Mouse (Mus musculus): Measurements from ENCODE around the gene Unc5c. TPM values are rescaled to one million over a fixed set of nuclear protein-coding genes. Genes with fewer than 3 reads are reported as not detected.

The Unc5c gene
- polyA plus RNA-seq, 2 experiments, result 0.18 to 0.25 TPM

DNA sequence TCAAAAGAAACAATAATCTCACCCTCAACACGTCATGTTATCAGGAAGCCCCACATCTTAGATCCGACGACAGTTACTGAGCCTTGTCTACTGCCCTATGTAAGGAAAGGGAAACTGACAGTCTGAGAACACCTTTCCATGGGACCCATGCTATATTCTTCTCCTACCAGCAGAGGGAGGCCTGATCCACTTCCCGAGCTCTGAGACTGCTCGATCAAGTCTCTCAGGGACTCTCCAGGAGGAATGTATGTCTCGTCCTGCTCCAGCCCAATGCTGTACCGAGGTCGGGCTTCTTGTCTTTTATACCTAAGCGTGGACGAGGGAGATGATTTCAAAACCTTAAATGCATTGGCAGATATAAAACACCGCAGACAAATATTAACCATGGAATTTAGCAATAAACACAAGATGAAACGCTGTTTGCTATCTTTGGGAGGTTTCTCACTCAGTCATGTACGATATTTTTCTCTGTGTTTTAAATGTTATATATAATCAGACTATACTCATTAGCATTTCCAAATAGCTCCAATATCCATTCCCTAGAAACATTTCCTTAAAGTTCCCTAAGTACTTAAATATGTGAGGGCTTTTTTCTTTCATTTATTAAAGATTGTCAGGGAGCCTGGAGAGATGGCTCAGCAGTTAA is 397.9 kb downstream of the Unc5c start:
- Histone ChIP-seq H3K9me3 (ENCODE audit: control insufficient read depth, low read length) (no peaks in the 10 kb centered on the region), H3K4me2 (ENCODE audit: low read depth) (no peak overlapping the region), H3K36me3 (replicated peaks; ENCODE audit: control insufficient read depth, insufficient read depth, low read depth) (no peaks in the 10 kb centered on the region), H3K4me1 (replicated peaks; ENCODE audit: control insufficient read depth in 2 of 2, insufficient read depth in 2 of 2, low read length in 1 of 2) (no peaks in the 10 kb centered on the region), H3K27ac (no peak overlapping the region), H3K9ac (replicated peaks) (no peak overlapping the region), H3K4me3 (ENCODE audit: insufficient read depth in 1 of 2, low read depth in 2 of 2, low read length in 2 of 2) (no peak overlapping the region), H3K27me3 (ENCODE audit: control insufficient read depth, insufficient read depth, low read length) (no peaks in the 10 kb centered on the region)
- ATAC-seq (ENCODE audit: insufficient read depth) (no peak), DNase-seq (ENCODE audit: low read depth in 3 of 3, low spot score in 3 of 3) (no peak)
- whole genome bisulfite sequencing (ENCODE audit: insufficient replicate concordance), result 14% methylated on average over 13 of the region's 13 CpGs
- TF ChIP-seq EP300 (IDR thresholded peaks at IDR 0.05; ENCODE audit: low read depth), result no peak
- TF ChIP-seq CTCF (IDR thresholded peaks at IDR 0.05; ENCODE audit: low read depth), result peak; percentile 66

DNA sequence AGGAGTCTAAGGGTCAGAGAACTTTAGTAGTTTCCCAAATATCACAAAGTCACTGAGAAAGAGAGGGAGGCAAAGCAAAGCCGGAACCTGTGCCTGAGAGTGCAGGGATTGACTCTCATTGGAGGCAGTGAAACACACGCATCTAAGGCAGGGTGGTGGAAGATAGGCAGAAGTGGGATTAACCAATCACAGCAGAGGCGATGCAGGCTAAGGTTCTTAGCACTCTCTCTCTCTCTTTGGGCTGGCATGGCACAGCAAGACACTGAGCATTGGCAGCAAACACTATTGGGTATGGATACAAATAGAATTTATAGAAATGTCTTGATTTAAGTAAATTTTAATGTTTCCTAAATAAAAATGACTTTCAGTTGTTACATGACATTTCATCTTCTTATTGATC is 406.8 kb downstream of the Unc5c start:
- DNase-seq (ENCODE audit: low read depth in 3 of 3, low spot score in 3 of 3), result no peak
- Histone ChIP-seq H3K27ac (no peak overlapping the region), H3K4me3 (ENCODE audit: insufficient read depth in 1 of 2, low read depth in 2 of 2, low read length in 2 of 2) (no peak overlapping the region), H3K9ac (replicated peaks) (no peak overlapping the region), H3K27me3 (ENCODE audit: control insufficient read depth, insufficient read depth, low read length) (no peaks in the 10 kb centered on the region), H3K4me2 (ENCODE audit: low read depth) (no peak overlapping the region), H3K36me3 (replicated peaks; ENCODE audit: control insufficient read depth, insufficient read depth, low read depth) (no peaks in the 10 kb centered on the region), H3K9me3 (ENCODE audit: control insufficient read depth, low read length) (no peaks in the 10 kb centered on the region), H3K4me1 (replicated peaks; ENCODE audit: control insufficient read depth in 2 of 2, insufficient read depth in 2 of 2, low read length in 1 of 2) (no peaks in the 10 kb centered on the region)
- 49% methylated on average over 3 of the region's 3 CpGs for WGBS (ENCODE audit: insufficient replicate concordance)
- no peak for ATAC-seq (ENCODE audit: insufficient read depth)
- TF ChIP-seq CTCF (IDR thresholded peaks at IDR 0.05; ENCODE audit: low read depth), result no peak
- no peak for TF ChIP-seq EP300 (IDR thresholded peaks at IDR 0.05; ENCODE audit: low read depth)

DNA sequence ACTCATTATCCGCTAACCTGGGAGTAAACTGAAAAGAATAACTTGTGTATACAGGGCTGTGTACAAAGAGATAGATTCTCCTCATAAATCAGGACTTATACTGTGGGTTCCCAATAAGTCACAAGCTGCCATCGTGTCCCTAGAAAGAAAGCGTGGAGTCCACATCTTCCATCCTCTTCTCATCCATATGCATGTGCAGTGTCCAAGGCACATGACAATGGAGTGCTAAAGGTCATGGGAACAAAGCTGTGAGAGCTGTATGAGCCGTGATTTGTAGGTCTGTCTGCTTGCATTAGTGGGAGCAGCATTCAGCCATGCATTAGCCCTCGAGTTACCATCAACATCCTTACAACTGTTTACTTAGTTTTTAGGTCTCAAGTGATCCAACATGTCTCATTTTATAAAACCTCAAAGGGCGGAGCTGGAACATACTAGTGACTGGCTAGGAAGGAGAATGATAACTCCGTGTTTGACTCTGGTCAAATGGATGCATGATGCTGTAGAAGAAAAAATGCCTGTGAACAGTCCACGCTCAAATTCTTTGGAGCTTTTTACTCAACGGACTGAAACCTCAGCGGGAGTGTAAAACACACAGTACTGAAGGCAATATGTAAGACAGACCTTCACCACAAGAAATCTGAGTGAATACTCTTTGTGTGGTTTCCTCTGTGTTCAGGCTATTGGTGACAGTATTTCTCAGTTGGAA is 407.5 kb downstream of the Unc5c start:
- TF ChIP-seq EP300 (IDR thresholded peaks at IDR 0.05; ENCODE audit: low read depth) (no peak), CTCF (IDR thresholded peaks at IDR 0.05; ENCODE audit: low read depth) (no peak)
- Histone ChIP-seq H3K4me2 (ENCODE audit: low read depth) (no peak overlapping the region), H3K9ac (replicated peaks) (no peak overlapping the region), H3K4me3 (ENCODE audit: insufficient read depth in 1 of 2, low read depth in 2 of 2, low read length in 2 of 2) (no peak overlapping the region), H3K9me3 (ENCODE audit: control insufficient read depth, low read length) (no peaks in the 10 kb centered on the region), H3K27ac (no peak overlapping the region), H3K36me3 (replicated peaks; ENCODE audit: control insufficient read depth, insufficient read depth, low read depth) (no peaks in the 10 kb centered on the region), H3K27me3 (ENCODE audit: control insufficient read depth, insufficient read depth, low read length) (no peaks in the 10 kb centered on the region), H3K4me1 (replicated peaks; ENCODE audit: control insufficient read depth in 2 of 2, insufficient read depth in 2 of 2, low read length in 1 of 2) (no peaks in the 10 kb centered on the region)
- DNase-seq (ENCODE audit: low read depth in 3 of 3, low spot score in 3 of 3), result no peak
- 63% methylated on average over 10 of the region's 10 CpGs for WGBS (ENCODE audit: insufficient replicate concordance)
- no peak for ATAC-seq (ENCODE audit: insufficient read depth)

DNA sequence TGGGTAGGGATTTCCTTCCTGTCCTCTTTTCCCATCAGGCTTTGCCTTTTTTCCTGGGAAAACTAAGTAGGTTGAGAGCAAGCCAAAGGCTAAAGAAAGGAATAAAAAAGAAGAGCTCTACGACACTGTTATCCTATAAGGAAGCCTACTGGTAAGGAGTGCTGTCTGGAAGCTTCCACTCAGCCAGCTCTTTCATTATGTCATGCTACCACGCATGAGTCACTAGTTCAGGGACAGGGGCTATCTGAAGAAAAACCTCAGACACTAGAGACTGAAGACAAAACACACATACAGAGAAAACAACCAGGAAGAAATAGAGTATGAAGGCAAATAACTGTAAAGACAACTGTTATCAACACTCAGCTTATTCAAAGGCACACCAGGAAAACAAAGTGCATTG is 417.5 kb downstream of the Unc5c start:
- ATAC-seq (ENCODE audit: insufficient read depth) (no peak), DNase-seq (ENCODE audit: low read depth in 3 of 3, low spot score in 3 of 3) (no peak)
- no peak for TF ChIP-seq EP300 (IDR thresholded peaks at IDR 0.05; ENCODE audit: low read depth)
- TF ChIP-seq CTCF (IDR thresholded peaks at IDR 0.05; ENCODE audit: low read depth), result no peak
- Histone ChIP-seq H3K27ac (no peak overlapping the region), H3K9ac (replicated peaks) (no peak overlapping the region), H3K4me2 (ENCODE audit: low read depth) (no peak overlapping the region), H3K4me3 (ENCODE audit: insufficient read depth in 1 of 2, low read depth in 2 of 2, low read length in 2 of 2) (no peak overlapping the region), H3K4me1 (replicated peaks; ENCODE audit: control insufficient read depth in 2 of 2, insufficient read depth in 2 of 2, low read length in 1 of 2) (no peaks in the 10 kb centered on the region), H3K9me3 (ENCODE audit: control insufficient read depth, low read length) (no peaks in the 10 kb centered on the region), H3K36me3 (replicated peaks; ENCODE audit: control insufficient read depth, insufficient read depth, low read depth) (no peaks in the 10 kb centered on the region), H3K27me3 (ENCODE audit: control insufficient read depth, insufficient read depth, low read length) (no peaks in the 10 kb centered on the region)
- WGBS (ENCODE audit: insufficient replicate concordance), result 46% methylated on average over 2 of the region's 2 CpGs

- H3K27me3 ChIP-seq (ENCODE audit: control insufficient read depth, insufficient read depth, low read length), result no peaks in the 10 kb centered on the region
- no peak for ATAC-seq (ENCODE audit: insufficient read depth)
- 81% methylated on average over 5 of the region's 5 CpGs for WGBS (ENCODE audit: insufficient replicate concordance)
Measured at GRCm38 (mm10) chr3:141884190-141884589, 419.2 kb downstream of the Unc5c start.

More at GRCm38 (mm10) chr3:141884190-141884589, 419.2 kb downstream of the Unc5c start:
- TF ChIP-seq EP300 (IDR thresholded peaks at IDR 0.05; ENCODE audit: low read depth) (no peak), CTCF (IDR thresholded peaks at IDR 0.05; ENCODE audit: low read depth) (no peak)
- Histone ChIP-seq H3K9me3 (ENCODE audit: control insufficient read depth, low read length) (no peaks in the 10 kb centered on the region), H3K4me1 (replicated peaks; ENCODE audit: control insufficient read depth in 2 of 2, insufficient read depth in 2 of 2, low read length in 1 of 2) (no peaks in the 10 kb centered on the region), H3K36me3 (replicated peaks; ENCODE audit: control insufficient read depth, insufficient read depth, low read depth) (no peaks in the 10 kb centered on the region), H3K27ac (no peak overlapping the region), H3K4me2 (ENCODE audit: low read depth) (no peak overlapping the region), H3K9ac (replicated peaks) (no peak overlapping the region), H3K4me3 (ENCODE audit: insufficient read depth in 1 of 2, low read depth in 2 of 2, low read length in 2 of 2) (no peak overlapping the region)
- no peak for DNase-seq (ENCODE audit: low read depth in 3 of 3, low spot score in 3 of 3)
